Mouse (Mus musculus): ENCODE data around the gene Abcc9.

Abcc9 gene

DNA sequence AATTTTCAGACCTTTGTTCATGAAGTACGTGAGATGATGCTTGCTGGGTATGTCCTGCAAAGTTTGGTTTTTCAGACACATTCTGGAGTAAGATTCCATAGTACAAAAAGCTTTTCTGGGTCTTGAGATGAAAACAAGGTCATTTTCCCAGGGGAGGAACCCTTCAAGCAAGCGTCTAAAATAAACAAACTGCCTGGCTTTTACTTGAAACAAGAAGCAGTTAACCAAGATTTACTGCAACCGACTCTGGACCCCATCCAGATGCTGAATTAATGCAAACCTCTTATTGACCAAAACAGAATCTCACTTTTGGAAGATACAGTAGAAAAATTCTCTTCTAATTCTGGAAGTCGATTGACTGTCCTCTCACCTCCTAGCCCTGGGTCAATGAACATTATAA is 151.2 kb downstream of the Abcc9 start:
- no peak for DNase-seq (ENCODE audit: low read depth, low spot score)

DNA sequence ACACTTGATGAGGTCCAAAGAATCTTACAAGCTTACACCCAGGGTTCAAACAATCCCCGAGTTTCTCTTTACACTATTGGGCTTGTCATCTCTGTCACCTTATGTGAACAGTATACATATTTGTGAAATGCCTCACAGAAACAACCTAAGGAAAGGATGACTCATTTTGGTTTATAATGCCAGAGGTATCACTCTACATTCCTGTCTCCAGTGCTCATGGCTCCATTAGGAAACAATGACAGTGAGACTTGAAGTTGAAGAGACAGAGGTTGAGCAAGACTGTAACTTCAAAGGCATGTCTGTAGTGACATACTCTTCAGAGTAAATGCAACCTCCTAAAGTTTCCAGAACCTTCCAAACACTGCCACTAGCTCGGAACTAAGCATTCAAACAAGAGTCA is 153.7 kb downstream of the Abcc9 start:
- DNase-seq (ENCODE audit: low read depth, low spot score), result no peak

DNA sequence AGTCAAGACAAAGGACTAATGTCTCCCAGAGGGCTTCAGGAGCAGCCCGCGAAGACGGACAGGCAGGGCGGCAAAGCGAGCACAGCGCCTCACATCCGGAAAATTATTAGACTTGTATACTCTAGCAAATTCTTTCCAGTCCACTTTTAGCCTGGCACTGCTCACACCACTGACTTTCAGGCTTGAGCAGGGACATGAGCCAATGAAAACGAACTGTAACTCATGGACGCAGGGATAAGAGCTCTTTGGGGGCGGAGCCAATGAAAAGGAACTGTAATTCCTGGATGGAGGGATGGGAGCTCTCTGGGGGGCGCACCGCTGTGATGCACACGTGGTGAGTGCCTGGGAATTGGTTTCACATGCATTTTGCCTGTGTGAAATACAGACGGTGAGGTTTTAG is 157.0 kb downstream of the Abcc9 start:
- DNase-seq (ENCODE audit: low read depth, low spot score), result no peak

DNA sequence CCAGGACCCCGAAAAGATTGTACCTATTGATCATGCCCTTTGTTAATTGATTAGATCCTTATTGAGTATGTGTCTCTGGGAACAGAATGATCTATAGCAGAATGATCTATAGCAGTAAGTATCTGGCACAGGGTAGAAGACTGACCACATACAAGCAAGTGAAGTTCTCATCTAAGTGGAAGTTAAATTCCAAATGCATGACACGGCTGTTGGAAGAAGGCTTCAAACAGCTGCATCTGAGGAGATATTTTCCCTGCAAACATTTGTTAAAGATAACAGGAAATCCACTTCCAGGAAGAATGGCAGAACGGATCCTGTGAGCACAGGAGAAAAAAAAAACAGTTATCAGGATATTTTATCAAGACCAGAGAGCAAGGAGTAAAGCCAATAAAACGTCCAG is 158.5 kb downstream of the Abcc9 start:
- no peak for DNase-seq (ENCODE audit: low read depth, low spot score)

DNA sequence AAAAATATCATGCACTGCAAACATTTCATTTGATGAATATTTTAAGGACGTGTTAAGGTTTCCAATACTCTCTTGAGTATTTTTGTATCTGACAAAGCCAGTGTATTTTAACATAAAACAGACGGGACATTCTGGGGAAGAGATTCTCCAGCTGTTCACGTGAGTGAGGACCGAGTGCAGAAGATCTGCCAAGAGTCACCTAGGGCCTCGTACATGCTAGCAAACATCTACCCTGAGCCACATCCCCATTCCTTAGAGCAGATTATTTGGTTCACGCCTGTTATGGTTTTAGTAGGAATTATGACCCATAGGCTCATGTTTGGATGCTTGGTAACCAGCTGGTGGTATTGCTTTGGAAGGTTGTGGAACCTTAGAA is 159.3 kb downstream of the Abcc9 start:
- DNase-seq (ENCODE audit: low read depth, low spot score), result no peak

DNA sequence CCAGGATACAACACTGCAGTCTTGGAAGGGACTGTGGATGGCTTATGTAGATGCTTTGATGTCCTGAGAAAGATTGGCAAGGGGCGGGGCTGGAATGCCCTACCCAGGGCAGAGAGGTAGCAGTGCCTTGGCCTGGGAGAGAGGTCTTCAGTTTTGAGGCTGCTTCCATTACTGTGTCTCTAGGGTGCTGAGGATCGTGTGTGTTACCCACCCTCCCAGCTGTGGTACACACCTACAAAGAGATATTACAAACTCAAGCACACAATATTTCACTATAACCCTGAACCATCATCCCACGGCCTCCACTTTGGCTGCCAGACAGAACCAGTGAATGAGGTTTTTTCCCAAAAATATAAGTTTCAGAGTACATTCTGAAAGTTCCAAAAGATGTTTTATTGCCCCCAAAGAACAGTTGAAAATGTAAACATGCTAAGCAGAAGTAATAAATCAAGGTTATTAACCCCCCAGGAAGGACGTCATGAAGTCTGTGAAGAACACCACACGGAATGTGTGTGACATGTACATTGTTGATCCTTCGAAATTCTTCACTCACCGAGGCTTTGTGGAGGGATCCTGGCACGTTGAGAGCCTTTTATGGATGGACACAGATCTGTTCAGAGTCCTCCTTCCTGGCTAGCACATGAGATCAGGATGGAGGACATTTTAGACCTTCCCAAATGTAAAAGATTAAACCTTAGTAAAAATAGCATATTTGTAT is 159.9 kb downstream of the Abcc9 start:
- no peak for DNase-seq (ENCODE audit: low read depth, low spot score)

DNA sequence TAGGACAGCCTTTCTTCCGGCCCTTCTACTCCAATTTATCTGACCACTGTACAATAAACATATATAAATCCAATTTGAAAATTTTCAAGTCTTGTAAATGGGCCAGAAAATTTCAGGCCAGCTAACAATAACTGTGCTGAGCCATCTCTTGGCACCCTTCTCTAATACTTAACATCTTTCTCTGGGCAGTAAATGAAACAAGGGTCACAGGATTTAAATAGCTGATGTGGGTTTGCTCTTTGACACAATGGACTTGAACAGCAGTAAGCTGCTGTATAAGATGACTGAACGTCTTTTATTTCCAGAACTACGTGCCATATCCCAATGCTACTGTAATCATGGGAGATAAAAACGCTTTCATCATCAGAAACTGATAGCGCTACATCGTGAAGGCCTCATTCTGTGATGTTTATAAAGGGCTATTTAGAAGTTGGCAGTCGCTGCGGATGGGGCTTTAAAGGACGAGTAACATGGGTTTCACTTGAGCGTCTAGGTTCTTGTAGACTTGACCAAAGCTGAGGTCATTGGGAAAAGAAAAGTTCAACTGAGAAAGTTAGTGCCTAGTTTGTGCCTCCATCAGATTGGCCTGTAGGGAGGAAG is 161.5 kb downstream of the Abcc9 start:
- no peak for DNase-seq (ENCODE audit: low read depth, low spot score)

DNA sequence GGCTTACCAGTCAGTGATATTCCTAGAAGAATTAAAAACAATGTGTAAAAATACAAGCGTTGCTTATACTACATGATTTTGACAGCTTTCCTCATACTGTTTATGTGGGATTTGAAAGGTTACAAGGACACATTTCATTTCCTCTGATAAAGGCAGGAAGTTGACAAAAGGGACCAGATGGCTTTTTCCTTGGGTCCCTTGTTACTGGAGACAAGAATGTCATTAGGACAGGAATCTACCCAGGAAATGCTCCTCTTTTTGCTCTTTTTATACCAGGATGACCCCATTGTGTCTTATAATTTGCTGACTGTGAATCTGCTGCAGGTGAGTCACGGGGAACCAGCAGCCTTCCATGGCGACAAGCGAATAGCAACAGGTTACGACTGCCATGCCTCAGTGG is 162.0 kb downstream of the Abcc9 start:
- DNase-seq (ENCODE audit: low read depth, low spot score), result no peak

DNA sequence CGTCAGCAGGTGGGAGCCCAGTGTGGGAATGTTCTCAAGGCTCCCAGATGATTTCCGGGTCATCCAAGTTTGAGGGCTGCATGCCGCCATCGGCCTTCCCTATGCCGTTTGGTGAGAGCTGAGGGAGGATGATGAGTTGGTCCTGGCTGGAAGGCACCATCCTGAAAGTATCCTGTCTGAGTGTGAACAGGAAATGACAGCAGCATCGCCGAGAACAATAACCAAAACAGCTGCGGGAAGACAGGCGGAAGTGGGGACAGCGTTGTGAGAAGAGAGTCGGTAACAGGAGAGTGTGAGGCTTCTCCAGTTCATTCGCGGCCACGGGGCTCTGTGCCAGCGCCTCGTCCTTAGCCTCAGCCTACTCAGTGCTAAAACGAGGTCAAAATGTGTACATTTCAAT is 163.6 kb downstream of the Abcc9 start:
- no peak for DNase-seq (ENCODE audit: low read depth, low spot score)
